Comparison of ENCODE assay signal across 13 mouse cellular contexts in genomic region chr14:26783731-26784130, GRCm38 (mm10).
"Had no signal": no experiment of that assay in that cellular context is flagged by ENCODE, and none has a peak within 500 bp of the region (broad histone marks: within the 10 kb centered on the region; RNA-seq: fewer than 3 reads in every experiment).

No protein-coding gene starts in this region.

- DNase-seq: liver, postnatal 0 days; lung, adult 2 months; lung, postnatal 14 days; lung, postnatal 36 days; right cerebral cortex, postnatal 14 days; right cerebral cortex, postnatal 4 days; spleen, adult 18-20 months; thymus, adult 18-20 months; thymus, postnatal 14 days; thymus, postnatal 36 days had no signal

- ATAC-seq: liver, postnatal 0 days; lung, postnatal 0 days; midbrain, embryonic 13.5 days; midbrain, embryonic 15.5 days had no signal
